Mouse (Mus musculus) embryonic facial prominence, embryonic 10.5 days (tissue): ENCODE data around the gene A730049H05Rik. TPM values are rescaled to one million over a fixed set of nuclear protein-coding genes. Genes with fewer than 3 reads are reported as not detected.
A peak's percentile ranks its signal among the peaks of the same experiment; 100 is the strongest.

Experiments used
- DNase-seq: peaks from one replicate; pipeline ENCODE4 v3.0.0-alpha.2; 2017; ENCODE audit warnings: low spot score
- H3K27ac ChIP-seq: fragments of 300-500 bp; sonication (generic); replicated peaks from 2 replicates; pipeline ENCODE4 v1.5.1; 2016; ENCODE audit warnings: mild to moderate bottlenecking
- H3K27me3 ChIP-seq: fragments of 300-500 bp; sonication (generic); replicated peaks from 2 replicates; pipeline ENCODE4 v1.6.1; 2016; ENCODE audit warnings: low read depth, mild to moderate bottlenecking; ENCODE audit not compliant: poor library complexity, severe bottlenecking
- H3K36me3 ChIP-seq: fragments of 300-500 bp; sonication (generic); replicated peaks from 2 replicates; pipeline ENCODE4 v1.6.1; 2016; ENCODE audit warnings: mild to moderate bottlenecking, moderate library complexity
- H3K4me1 ChIP-seq: fragments of 300-500 bp; sonication (generic); 2 replicates; pipeline ENCODE4 v1.6.1; 2016
- H3K4me3 ChIP-seq: fragments of 300-500 bp; sonication (generic); 2 replicates; pipeline ENCODE4 v1.5.1; 2016; ENCODE audit warnings: mild to moderate bottlenecking, moderate library complexity
- H3K9me3 ChIP-seq: fragments of 300-500 bp; sonication (generic); 2 replicates; pipeline ENCODE4 v1.6.1; 2016; ENCODE audit warnings: mild to moderate bottlenecking
- WGBS: fragments of 180-500 bp; shearing (Covaris S2); methylation state at CpG from one replicate; pipeline ENCODE4 v1.1.7; 2016; 5-methylcytosine and 5-hydroxymethylcytosine counted together
- polyA plus RNA-seq: library from polyadenylated mRNA; unstranded; fragments of >200 nt; fragmentation: Nextera tagmentation; extraction: Ambion mirVana; gene quantifications from 2 replicates; pipeline ENCODE4 v1.2.1, GENCODE M21; 2016

A730049H05Rik gene
- polyA plus RNA-seq, 1 experiment from 2014 or later: 1.5 TPM

- Histone ChIP-seq H3K27me3 (no peaks in the 10 kb centered on the region), H3K4me1 (peaks cover 19% of the 10 kb centered on the region), H3K9me3 (no peaks in the 10 kb centered on the region), H3K27ac (peak overlapping the region; percentile 57), H3K4me3 (peak overlapping the region; percentile 5; the same call in 1 of the 2 replicates), H3K36me3 (peaks cover 20% of the 10 kb centered on the region)
- peak; percentile 53 for DNase-seq
- WGBS: 50% methylated on average over 16 of the region's 16 CpGs
Observed at GRCm38 (mm10) chr6:92869582-92870219, 53.4 kb downstream of the A730049H05Rik start.

DNA sequence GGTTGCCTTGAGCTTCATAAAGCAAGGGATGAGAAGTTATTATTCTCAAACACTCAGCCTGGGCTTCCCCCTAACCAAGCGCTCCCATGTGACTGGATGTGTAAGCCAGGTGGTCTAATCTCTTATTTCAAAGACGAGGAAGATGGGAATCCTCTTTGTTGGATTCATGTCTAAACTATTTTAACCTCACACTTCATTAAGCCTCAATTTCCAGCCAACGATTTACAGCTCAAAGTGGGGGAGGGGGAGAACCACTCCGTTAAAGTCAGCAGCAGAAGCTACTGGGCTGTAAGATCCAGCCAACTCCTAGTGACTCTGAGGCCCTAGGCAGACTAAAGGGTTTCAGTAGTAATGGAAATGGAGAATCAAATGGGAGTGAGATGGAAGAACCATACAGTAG lies 55.5 kb downstream of the A730049H05Rik start:
- H3K36me3 ChIP-seq: peaks cover 28% of the 10 kb centered on the region
- no peaks in the 10 kb centered on the region for H3K27me3 ChIP-seq
- no peak for DNase-seq
- H3K4me3 ChIP-seq: no peak overlapping the region
- H3K9me3 ChIP-seq: no peaks in the 10 kb centered on the region
- no peak overlapping the region for H3K27ac ChIP-seq
- WGBS: 78% methylated on average over 4 of the region's 4 CpGs
- H3K4me1 ChIP-seq: peaks cover 19% of the 10 kb centered on the region

DNA sequence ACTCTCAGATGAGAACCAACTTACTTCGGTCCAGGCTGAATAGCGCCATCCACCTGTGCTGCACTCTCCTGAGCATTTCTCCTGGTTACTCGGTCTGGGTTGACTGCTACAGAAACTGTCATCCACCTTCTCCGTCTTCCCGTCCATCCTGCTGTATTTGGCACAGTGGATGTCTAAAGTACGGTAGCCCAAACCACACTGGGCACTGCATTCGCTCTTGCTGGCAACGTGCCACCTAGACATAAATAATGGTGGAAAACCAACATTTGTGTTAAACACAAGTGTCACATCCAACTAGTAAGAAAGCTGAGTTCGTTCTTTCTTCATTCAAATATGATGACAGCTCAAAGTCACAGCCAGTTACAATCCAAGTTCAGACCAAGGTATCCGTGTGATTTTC lies 56.5 kb downstream of the A730049H05Rik start:
- 92% methylated on average over 10 of the region's 10 CpGs for WGBS

GRCm38 (mm10) chr6:92874854-92875253 lies 58.6 kb downstream of the A730049H05Rik start:
- H3K27ac ChIP-seq: no peak overlapping the region
- H3K36me3 ChIP-seq: peaks cover 56% of the 10 kb centered on the region
- no peaks in the 10 kb centered on the region for H3K9me3 ChIP-seq
- 71% methylated on average over 5 of the region's 5 CpGs for WGBS
- peaks cover 5% of the 10 kb centered on the region for H3K4me1 ChIP-seq
- H3K27me3 ChIP-seq: no peaks in the 10 kb centered on the region
- H3K4me3 ChIP-seq: no peak overlapping the region
- no peak for DNase-seq

More for the DNA sequence above, 56.5 kb downstream of the A730049H05Rik start:
- Histone ChIP-seq H3K36me3 (peaks cover 37% of the 10 kb centered on the region), H3K9me3 (no peaks in the 10 kb centered on the region), H3K4me3 (no peak overlapping the region), H3K27ac (no peak overlapping the region), H3K4me1 (peaks cover 19% of the 10 kb centered on the region), H3K27me3 (no peaks in the 10 kb centered on the region)
- DNase-seq: no peak

GRCm38 (mm10) chr6:92875340-92875739 lies 59.1 kb downstream of the A730049H05Rik start:
- Histone ChIP-seq H3K27ac (no peak overlapping the region), H3K36me3 (peaks cover 56% of the 10 kb centered on the region), H3K9me3 (no peaks in the 10 kb centered on the region), H3K4me1 (no peaks in the 10 kb centered on the region; the same call in 1 of the 2 replicates), H3K4me3 (no peak overlapping the region), H3K27me3 (no peaks in the 10 kb centered on the region)
- no peak for DNase-seq
- 95% methylated on average over 2 of the region's 2 CpGs for WGBS

DNA sequence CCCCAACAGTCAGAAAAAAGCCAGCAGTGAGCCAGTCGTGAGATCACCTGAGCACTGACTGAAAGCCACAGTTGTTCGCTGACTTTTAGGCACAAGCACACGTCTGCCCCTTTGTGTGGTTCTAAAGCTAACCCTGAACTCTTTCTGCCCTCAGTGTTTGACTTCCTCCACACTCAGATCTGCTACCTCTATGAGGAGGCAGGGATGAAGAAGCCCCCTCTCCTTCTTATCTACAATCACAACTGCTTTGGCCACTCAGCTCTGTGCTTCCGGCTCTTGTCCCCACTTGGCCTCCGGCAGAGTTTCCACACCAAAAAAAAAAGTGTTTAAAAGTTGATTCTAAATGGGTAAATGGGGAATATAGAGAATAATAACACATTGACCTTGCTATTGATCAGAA lies 59.8 kb downstream of the A730049H05Rik start:
- H3K4me1 ChIP-seq: no peaks in the 10 kb centered on the region
- DNase-seq: no peak
- 86% methylated on average over 5 of the region's 5 CpGs for WGBS

DNA sequence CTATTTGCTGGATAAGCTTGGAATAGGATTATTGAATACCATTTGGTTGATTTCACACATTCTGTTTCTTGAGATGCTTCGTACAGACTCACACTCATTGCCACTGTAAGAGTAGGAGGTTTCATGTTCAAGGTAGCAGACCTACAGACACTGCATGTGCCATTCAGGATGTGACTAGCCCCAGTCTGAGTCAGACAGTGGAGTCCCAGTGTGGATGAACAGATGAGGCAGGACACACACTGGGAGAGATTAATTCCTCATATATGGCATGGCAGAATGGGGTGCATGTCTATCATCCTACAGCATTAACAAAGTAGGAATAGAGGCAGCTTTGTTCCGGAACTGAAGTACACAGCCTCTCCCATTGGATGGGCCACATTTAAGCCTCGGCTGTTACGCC lies 61.0 kb downstream of the A730049H05Rik start:
- 97% methylated on average over 4 of the region's 4 CpGs for WGBS
- DNase-seq: no peak
- H3K27me3 ChIP-seq: no peaks in the 10 kb centered on the region
- H3K4me1 ChIP-seq: no peaks in the 10 kb centered on the region
- H3K4me3 ChIP-seq: no peak overlapping the region
- peaks cover 54% of the 10 kb centered on the region for H3K36me3 ChIP-seq
- H3K27ac ChIP-seq: no peak overlapping the region
- no peaks in the 10 kb centered on the region for H3K9me3 ChIP-seq

More for the DNA sequence above, 59.8 kb downstream of the A730049H05Rik start:
- H3K27ac ChIP-seq: no peak overlapping the region
- no peaks in the 10 kb centered on the region for H3K27me3 ChIP-seq
- no peak overlapping the region for H3K4me3 ChIP-seq
- peaks cover 60% of the 10 kb centered on the region for H3K36me3 ChIP-seq
- no peaks in the 10 kb centered on the region for H3K9me3 ChIP-seq

DNA sequence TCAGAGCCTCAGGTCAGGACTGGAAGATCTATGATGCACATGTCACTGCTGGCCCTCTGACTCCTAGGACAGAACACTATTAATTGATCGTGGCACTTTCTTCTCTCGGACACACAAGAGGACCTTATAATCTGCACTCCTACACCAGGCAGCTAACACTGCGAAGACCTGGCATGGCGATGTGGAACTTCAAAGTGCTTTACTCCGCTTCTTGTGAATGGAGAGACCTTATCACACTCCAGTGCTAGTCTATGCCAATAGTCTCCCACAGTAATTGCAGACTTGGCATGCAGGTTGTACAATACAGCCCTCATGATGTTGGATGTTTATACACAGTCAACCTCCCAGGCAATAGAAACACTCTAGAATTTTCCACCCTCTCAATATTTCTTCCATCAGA lies 62.5 kb downstream of the A730049H05Rik start:
- H3K9me3 ChIP-seq: no peaks in the 10 kb centered on the region
- DNase-seq: no peak
- no peaks in the 10 kb centered on the region for H3K27me3 ChIP-seq
- no peak overlapping the region for H3K4me3 ChIP-seq
- H3K4me1 ChIP-seq: peaks cover 14% of the 10 kb centered on the region
- H3K36me3 ChIP-seq: peaks cover 46% of the 10 kb centered on the region
- 93% methylated on average over 5 of the region's 5 CpGs for WGBS
- no peak overlapping the region for H3K27ac ChIP-seq

DNA sequence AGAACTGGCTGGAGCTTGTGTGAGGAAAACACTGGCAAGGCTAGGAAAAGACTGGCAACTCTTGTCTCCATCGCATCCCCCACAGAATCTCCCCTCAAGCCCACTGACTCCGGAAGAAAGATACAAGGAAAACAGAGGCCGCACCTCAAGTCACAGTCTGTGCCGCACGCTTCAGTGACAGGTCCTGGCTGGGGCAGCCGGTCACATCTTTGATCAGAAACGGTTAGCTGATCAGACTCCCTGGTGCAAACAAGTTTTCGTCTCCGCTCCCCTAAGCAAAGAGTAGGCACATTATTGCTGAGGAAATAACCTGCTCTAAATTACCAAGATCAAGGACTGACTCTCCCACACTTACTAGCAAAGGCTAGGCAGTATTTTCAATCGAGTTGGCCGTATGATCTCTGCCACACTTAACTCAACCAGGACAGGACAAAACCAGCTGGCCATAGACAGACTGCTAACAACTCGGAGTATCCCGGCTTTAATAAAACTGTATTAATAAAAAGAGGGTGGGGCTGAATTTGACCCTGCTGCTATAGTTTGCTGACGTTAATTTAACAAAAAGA lies 63.5 kb downstream of the A730049H05Rik start:
- Histone ChIP-seq H3K27me3 (no peaks in the 10 kb centered on the region; the same call in 1 of the 2 replicates), H3K9me3 (no peaks in the 10 kb centered on the region)

DNA sequence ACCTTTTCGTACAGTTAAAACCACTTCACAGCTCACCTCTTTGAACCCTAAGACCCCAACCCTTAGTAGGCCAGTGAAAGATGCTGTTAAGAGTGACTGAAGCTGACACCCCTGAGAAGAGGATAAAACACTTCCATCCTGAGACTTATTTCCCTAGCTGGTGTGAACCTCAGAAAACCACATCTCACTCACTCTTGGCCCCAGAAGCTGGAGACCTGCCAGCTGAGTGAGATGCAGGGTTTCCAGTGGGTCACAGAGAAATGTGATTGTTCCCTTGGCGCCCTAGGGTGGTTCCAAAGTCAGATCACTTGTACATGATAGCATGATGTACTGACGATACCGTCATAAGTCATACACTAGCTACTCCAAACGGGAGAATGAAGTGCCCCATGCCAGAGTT lies 66.2 kb downstream of the A730049H05Rik start:
- WGBS: 78% methylated on average over 5 of the region's 5 CpGs
- Histone ChIP-seq H3K4me3 (no peak overlapping the region), H3K4me1 (peaks cover 15% of the 10 kb centered on the region), H3K9me3 (no peaks in the 10 kb centered on the region), H3K36me3 (peaks cover 60% of the 10 kb centered on the region), H3K27me3 (no peaks in the 10 kb centered on the region; the same call in 1 of the 2 replicates), H3K27ac (no peak overlapping the region)
- DNase-seq: no peak

More for the DNA sequence above, 63.5 kb downstream of the A730049H05Rik start:
- 84% methylated on average over 14 of the region's 14 CpGs for WGBS
- peaks cover 48% of the 10 kb centered on the region for H3K36me3 ChIP-seq
- H3K27ac ChIP-seq: no peak overlapping the region
- DNase-seq: no peak
- H3K4me3 ChIP-seq: no peak overlapping the region
- peaks cover 15% of the 10 kb centered on the region for H3K4me1 ChIP-seq

GRCm38 (mm10) chr6:92883131-92883900 lies 67.0 kb downstream of the A730049H05Rik start:
- WGBS: 26% methylated on average over 9 of the region's 9 CpGs
- peak overlapping the region; percentile 55; the same call in 1 of the 2 replicates for H3K27ac ChIP-seq
- H3K27me3 ChIP-seq: no peaks in the 10 kb centered on the region; the same call in 1 of the 2 replicates
- H3K4me1 ChIP-seq: peaks cover 15% of the 10 kb centered on the region
- peak; percentile 26 for DNase-seq
- peaks cover 56% of the 10 kb centered on the region for H3K36me3 ChIP-seq
- no peaks in the 10 kb centered on the region for H3K9me3 ChIP-seq
- no peak overlapping the region for H3K4me3 ChIP-seq

- H3K27ac ChIP-seq: no peak overlapping the region; the same call in 1 of the 2 replicates
- no peaks in the 10 kb centered on the region for H3K9me3 ChIP-seq
- peaks cover 58% of the 10 kb centered on the region for H3K36me3 ChIP-seq
- no peaks in the 10 kb centered on the region for H3K27me3 ChIP-seq
- peak; percentile 24 for DNase-seq
- 45% methylated on average over 1 of the region's 1 CpGs for WGBS
- no peak overlapping the region for H3K4me3 ChIP-seq
- peaks cover 19% of the 10 kb centered on the region for H3K4me1 ChIP-seq
Observed at GRCm38 (mm10) chr6:92891535-92891934, 75.3 kb downstream of the A730049H05Rik start.
